Mouse (Mus musculus): Measurements from ENCODE around the gene 4930523C07Rik. TPM values are rescaled to one million over a fixed set of nuclear protein-coding genes. Genes with fewer than 3 reads are reported as not detected.
A peak's percentile ranks its signal among the peaks of the same experiment; 100 is the strongest.

The 4930523C07Rik gene
- 2.3 and 3.1 TPM in 2 replicates for polyA plus RNA-seq (2016; fragmentation: Nextera tagmentation; extraction: Ambion mirVana)

DNA sequence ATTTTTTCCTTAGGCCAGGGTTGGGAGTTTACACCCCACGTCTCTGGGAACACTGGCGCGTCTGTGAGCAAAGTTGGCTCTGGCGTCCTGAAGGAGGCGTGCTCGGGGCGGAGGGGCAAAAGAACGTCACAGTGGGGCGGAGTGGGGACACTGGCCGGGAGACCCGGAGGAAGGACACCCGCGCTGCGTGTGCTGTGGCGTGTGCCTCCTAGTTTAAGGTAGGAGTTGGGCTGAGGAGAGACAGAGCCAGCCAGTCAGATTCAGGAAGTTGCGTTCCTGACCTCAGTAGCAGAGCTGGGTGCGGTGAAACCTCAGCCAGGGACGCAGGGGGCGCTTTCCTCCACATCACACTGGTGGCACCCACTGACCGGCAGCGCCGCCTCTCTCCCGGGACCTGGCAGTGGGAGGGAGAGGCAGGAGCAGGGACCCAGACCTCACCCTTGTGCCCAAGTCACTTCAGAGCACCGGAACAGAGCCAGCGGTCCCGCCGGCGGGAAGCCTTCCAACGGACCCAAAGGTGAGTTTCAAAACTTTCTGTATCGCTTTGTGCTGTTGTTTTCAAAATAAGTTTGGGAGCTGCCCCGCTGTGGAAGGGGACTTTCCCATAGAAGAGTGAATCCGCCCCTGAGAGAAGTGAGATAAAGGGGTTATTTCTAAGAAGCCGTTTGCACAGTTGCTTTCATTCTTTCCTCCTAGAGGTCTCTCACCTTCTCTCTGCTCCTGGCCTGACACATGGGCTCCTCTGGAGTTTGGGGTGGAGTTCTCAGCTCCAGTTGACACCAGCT is at the start of gene 4930523C07Rik:
TSS of gene 4930523C07Rik (plus strand) at position 146 of the 785 bp plus-strand sequence.
- WGBS = 3% methylated on average over 33 of the region's 33 CpGs
- DNase-seq (ENCODE audit: low spot score) = peak; percentile 64
- Histone ChIP-seq H3K4me3 (peak within 1 kb of the TSS; percentile 65), H3K27me3 (replicated peaks; ENCODE audit: low read depth, poor library complexity, severe bottlenecking) (peaks cover 13% of the 10 kb centered on the region), H3K36me3 (replicated peaks) (no peaks in the 10 kb centered on the region), H3K27ac (replicated peaks) (peak within 1 kb of the TSS; percentile 75), H3K4me1 (peaks cover 10% of the 10 kb centered on the region), H3K9me3 (no peaks in the 10 kb centered on the region)

DNA sequence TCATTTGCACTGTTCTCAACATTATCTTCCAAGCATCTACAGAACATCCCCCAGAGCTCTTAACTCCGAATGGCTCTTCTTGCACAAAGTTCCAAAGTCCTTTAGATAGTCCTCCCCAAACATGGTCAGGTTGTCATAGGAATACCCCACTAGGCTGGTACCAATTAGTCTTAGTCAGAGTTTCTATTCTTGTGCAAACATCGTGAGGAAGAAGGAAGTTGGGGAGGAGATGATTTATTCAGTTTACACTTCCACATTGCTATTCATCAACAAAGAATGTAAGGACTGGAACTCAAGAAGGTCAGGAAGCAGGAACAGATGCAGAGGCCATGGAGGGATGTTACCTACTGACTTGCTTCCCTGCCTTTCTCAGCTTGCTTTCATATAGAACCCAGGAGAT is 46.9 kb upstream of the 4930523C07Rik start:
- no peaks in the 10 kb centered on the region for H3K36me3 ChIP-seq (replicated peaks)
- H3K4me3 ChIP-seq = no peak overlapping the region
- no peaks in the 10 kb centered on the region for H3K4me1 ChIP-seq
- H3K27ac ChIP-seq (replicated peaks) = no peak overlapping the region
- H3K9me3 ChIP-seq = no peaks in the 10 kb centered on the region
- no peaks in the 10 kb centered on the region for H3K27me3 ChIP-seq (replicated peaks; ENCODE audit: low read depth, poor library complexity, severe bottlenecking)
- 70% methylated on average over 2 of the region's 2 CpGs for WGBS
- no peak for DNase-seq (ENCODE audit: low spot score)

DNA sequence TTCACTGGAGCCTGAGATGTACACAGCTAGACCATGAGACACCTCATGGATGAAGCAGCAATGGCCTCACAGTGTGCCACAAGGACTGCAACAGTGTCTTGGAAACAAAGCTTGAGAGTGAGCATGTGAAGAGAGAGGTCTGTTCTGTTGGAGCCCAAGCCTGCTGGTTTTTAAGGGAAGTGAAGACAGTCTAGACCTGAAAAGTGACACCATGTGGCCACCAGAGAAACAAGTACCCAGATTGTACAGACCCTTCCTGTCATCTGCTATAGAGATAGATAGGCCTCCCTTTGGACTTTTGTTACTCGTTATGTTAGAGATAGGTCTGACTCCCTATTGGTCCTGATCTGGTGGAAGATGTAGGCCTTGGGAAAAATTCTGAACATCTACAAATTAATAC is 45.8 kb upstream of the 4930523C07Rik start:
- H3K27me3 ChIP-seq (replicated peaks; ENCODE audit: low read depth, poor library complexity, severe bottlenecking) = no peaks in the 10 kb centered on the region
- no peaks in the 10 kb centered on the region for H3K9me3 ChIP-seq
- H3K4me3 ChIP-seq = no peak overlapping the region
- H3K4me1 ChIP-seq = no peaks in the 10 kb centered on the region
- no peak for DNase-seq (ENCODE audit: low spot score)
- 85% methylated on average over 1 of the region's 1 CpGs for WGBS
- H3K27ac ChIP-seq (replicated peaks) = no peak overlapping the region
- no peaks in the 10 kb centered on the region for H3K36me3 ChIP-seq (replicated peaks)

DNA sequence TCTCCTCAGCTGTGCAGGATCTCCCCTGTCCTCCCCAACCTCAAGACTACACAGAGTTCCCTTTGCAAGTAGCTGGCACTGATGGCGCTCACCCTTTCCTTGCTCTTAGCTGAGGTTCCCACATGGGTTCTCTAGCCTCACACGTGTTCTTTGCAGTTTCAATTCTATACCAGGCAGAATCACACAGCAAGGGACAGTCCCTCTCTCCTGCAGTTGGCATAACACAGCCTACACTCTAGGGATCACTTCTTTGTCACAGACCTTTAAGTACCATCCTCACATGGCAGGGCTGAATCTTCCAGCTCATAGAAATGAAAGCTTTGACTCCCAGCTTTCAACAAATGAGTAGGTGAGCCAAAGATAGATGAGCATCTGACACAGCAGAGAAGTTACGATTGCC is 45.0 kb upstream of the 4930523C07Rik start:
- no peaks in the 10 kb centered on the region for H3K36me3 ChIP-seq (replicated peaks)
- no peak overlapping the region for H3K27ac ChIP-seq (replicated peaks)
- no peak for DNase-seq (ENCODE audit: low spot score)

DNA sequence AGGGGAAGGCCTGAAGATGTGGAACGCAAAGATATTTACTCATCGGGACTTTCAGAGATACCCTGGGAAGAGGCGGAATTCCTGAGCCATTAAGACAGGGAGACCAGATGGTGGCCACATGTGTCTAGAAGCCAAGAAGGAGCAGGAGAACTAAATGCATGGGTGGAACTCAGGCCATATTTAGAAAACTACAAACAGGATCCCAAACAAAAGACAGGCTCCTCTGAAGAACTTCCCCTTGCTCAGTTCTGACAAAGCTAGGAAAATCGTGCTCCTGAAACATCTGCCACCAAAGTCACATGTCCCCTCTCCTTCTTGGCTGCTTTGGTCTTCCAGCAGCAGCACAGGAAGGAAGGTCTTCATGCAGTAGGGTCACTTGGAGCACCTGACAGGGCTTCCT is 38.9 kb upstream of the 4930523C07Rik start:
- no peak for DNase-seq (ENCODE audit: low spot score)
- WGBS = 72% methylated on average over 4 of the region's 4 CpGs
- H3K27me3 ChIP-seq (replicated peaks; ENCODE audit: low read depth, poor library complexity, severe bottlenecking) = no peaks in the 10 kb centered on the region
- no peak overlapping the region for H3K4me3 ChIP-seq
- H3K27ac ChIP-seq (replicated peaks) = no peak overlapping the region
- H3K9me3 ChIP-seq = no peaks in the 10 kb centered on the region
- no peaks in the 10 kb centered on the region for H3K4me1 ChIP-seq
- H3K36me3 ChIP-seq (replicated peaks) = no peaks in the 10 kb centered on the region

More for the DNA sequence above, 45.0 kb upstream of the 4930523C07Rik start:
- Histone ChIP-seq H3K4me3 (no peak overlapping the region), H3K9me3 (no peaks in the 10 kb centered on the region), H3K27me3 (replicated peaks; ENCODE audit: low read depth, poor library complexity, severe bottlenecking) (no peaks in the 10 kb centered on the region), H3K4me1 (no peaks in the 10 kb centered on the region)
- 84% methylated on average over 3 of the region's 3 CpGs for WGBS

DNA sequence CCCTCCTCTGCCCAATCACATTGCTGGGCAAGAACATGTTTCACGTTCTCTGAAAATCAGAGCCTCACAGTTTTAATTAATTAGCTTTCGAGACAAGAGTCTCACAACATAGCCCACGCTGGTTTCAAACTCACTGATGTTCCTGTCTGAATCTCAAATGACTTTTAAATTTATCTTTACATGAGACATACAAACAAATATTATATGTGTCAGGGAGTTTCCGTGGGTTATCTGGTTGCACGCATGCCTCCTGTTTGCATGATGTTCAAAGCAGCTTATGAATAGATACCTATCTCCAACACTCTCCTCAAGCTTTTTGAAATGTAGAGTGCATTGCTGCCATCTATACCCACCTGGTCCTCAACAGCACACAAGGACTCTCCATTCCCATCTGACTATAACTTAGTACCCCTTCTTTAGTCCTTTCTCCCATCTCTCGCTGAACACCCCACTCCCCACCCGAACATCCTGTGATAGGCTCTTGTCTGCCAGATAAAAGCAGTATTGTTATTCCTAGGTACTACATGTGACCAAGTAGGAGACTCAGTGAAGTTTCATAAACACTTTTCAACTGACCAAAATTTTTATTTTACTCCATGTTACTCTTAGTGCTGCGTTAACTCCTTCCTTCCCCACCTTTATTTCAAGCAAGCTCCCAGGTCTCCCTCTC is 37.1 kb upstream of the 4930523C07Rik start:
- no peak overlapping the region for H3K27ac ChIP-seq (replicated peaks)
- no peaks in the 10 kb centered on the region for H3K9me3 ChIP-seq
- no peaks in the 10 kb centered on the region for H3K36me3 ChIP-seq (replicated peaks)
- no peaks in the 10 kb centered on the region for H3K27me3 ChIP-seq (replicated peaks; ENCODE audit: low read depth, poor library complexity, severe bottlenecking)
- 91% methylated on average over 8 of the region's 8 CpGs for WGBS
- H3K4me3 ChIP-seq = no peak overlapping the region
- DNase-seq (ENCODE audit: low spot score) = no peak
- H3K4me1 ChIP-seq = no peaks in the 10 kb centered on the region

DNA sequence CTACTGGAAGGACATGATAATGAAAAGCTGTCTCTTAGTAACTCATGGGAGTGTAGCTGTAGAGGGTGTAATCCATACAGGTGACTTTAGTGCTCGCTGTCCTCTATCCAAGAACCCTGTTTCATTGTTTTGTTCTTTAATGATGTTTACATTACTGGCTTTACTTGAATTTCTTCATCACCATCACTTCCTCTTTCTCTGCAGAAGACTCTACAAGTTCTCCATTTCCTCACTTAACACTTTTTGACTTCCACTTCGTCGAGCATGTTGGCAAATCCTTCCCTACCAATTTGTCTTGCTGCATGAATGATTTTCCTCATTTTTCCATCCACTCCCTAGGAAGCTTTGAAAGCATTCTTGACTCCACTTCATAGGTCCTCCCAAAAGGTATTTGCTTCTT is 31.1 kb upstream of the 4930523C07Rik start:
- H3K9me3 ChIP-seq = no peaks in the 10 kb centered on the region
- no peaks in the 10 kb centered on the region for H3K27me3 ChIP-seq (replicated peaks; ENCODE audit: low read depth, poor library complexity, severe bottlenecking)
- no peak overlapping the region for H3K27ac ChIP-seq (replicated peaks)
- no peak for DNase-seq (ENCODE audit: low spot score)
- no peaks in the 10 kb centered on the region for H3K36me3 ChIP-seq (replicated peaks)
- no peaks in the 10 kb centered on the region for H3K4me1 ChIP-seq
- WGBS = 89% methylated on average over 3 of the region's 3 CpGs
- H3K4me3 ChIP-seq = no peak overlapping the region

DNA sequence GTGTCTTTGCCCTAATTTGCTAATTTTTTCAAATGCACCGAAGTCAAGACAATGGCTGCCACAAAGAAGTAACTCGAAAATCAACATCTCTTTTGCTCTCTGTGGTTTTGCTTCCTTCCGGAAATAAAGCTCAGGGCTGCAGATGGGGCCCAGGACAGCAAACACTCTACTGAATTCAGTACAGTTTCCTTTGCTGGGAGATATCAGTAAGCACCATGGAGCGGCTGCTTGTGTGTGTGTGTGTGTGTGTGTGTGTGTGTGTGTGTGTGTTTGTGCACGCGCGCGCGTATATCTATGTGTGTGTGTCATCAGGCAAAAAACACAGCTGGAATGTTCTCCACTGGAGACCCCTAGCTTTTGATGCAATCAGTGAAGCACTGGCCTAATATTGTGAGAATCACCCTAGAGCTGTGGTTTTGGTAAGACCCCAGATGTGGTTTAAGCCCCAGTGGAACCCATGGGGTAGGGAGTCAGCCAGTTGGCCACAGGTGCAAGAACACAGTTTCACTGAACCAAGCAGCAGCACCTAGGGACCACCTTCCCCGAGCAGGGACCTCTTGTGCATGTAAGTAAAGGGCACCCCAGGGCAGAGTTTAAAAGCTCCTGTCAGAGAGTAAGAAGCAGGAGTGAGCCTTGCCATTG is 19.7 kb upstream of the 4930523C07Rik start:
- Histone ChIP-seq H3K27ac (replicated peaks) (no peak overlapping the region), H3K27me3 (replicated peaks; ENCODE audit: low read depth, poor library complexity, severe bottlenecking) (no peaks in the 10 kb centered on the region), H3K4me3 (no peak overlapping the region), H3K36me3 (replicated peaks) (no peaks in the 10 kb centered on the region), H3K9me3 (no peaks in the 10 kb centered on the region), H3K4me1 (peaks cover 3% of the 10 kb centered on the region; the same call in 1 of the 2 replicates)
- WGBS = 87% methylated on average over 10 of the region's 10 CpGs
- DNase-seq (ENCODE audit: low spot score) = no peak

DNA sequence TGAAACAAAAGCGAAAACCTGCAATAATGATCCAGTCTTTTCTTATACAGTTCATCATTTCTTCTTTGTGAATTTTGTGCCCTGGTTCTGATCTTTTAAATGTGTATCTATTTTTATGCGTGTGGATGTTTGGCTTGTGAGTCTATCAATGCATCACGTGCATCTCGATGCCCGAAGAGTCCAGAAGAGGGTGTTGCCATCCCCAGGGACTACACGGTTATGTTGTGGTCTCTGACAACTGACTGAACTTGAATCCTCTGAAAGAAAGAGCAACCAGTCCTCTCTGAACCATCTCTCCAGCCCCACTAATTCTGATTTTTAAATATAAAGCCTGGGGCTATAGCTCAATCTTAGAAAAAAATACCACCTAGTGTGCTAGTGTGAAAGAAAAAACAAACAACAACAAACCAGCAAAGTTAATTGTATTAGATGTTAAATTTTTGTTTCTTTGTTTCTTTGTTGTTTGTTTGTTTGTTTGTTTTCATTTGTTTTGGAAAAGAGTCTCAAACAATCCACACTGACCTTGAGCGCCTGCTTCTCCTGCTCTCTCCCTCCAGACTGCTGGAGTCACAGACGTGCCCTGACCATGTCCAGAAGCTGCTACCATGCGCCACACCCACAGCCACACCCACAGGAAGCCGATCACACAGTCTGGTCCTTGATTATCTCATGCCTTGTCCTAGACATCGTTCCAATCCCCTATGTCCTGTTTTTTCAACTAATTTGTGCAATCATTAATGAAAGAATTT is 18.9 kb upstream of the 4930523C07Rik start:
- no peak for DNase-seq (ENCODE audit: low spot score)
- H3K4me3 ChIP-seq = no peak overlapping the region
- H3K27ac ChIP-seq (replicated peaks) = no peak overlapping the region
- no peaks in the 10 kb centered on the region for H3K9me3 ChIP-seq
- H3K36me3 ChIP-seq (replicated peaks) = no peaks in the 10 kb centered on the region
- H3K27me3 ChIP-seq (replicated peaks; ENCODE audit: low read depth, poor library complexity, severe bottlenecking) = no peaks in the 10 kb centered on the region
- peaks cover 3% of the 10 kb centered on the region; the same call in 1 of the 2 replicates for H3K4me1 ChIP-seq
- whole genome bisulfite sequencing = 79% methylated on average over 11 of the region's 11 CpGs

DNA sequence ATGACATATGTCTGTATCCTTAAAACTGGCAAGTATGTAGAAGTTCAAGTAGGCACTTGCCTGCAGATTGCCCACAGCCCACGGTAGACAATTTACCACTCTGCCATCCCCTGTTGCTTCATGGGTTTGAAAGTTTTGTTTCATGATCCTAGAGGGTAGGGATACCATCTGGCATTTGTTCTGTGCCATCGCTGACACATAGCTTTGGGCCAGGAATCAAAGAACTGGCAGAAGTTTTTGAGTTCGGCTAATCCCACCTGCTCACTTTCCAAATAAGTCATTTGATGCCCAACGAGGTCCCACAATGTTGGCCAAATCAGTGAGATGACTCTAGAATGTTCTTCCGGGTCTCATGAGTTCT is 18.3 kb upstream of the 4930523C07Rik start:
- no peaks in the 10 kb centered on the region for H3K9me3 ChIP-seq
- H3K27me3 ChIP-seq (replicated peaks; ENCODE audit: low read depth, poor library complexity, severe bottlenecking) = no peaks in the 10 kb centered on the region
- no peak overlapping the region for H3K27ac ChIP-seq (replicated peaks)
- WGBS = 89% methylated on average over 5 of the region's 5 CpGs
- no peak overlapping the region for H3K4me3 ChIP-seq
- DNase-seq (ENCODE audit: low spot score) = no peak
- H3K4me1 ChIP-seq = peaks cover 3% of the 10 kb centered on the region; the same call in 1 of the 2 replicates
- no peaks in the 10 kb centered on the region for H3K36me3 ChIP-seq (replicated peaks)

DNA sequence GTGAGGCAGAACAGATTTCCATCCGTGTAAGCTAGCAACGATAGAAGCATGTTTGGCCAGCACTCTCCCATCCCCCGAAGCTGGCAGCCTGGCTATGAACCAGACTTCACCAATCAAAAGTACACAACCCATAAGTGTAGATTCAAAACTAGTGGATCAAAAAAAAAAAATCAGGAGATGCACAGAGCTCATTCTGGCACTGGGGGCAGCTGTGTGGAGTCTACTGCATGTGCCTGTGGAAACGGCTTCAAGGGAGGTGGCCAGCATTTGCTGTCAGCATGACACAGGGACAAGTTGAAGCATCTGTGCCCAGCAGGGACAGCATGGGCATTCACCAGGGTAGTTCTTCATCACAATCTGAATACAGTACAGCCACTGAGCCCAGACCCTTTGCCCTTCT is 16.2 kb upstream of the 4930523C07Rik start:
- Histone ChIP-seq H3K27ac (replicated peaks) (no peak overlapping the region), H3K9me3 (no peaks in the 10 kb centered on the region), H3K36me3 (replicated peaks) (no peaks in the 10 kb centered on the region), H3K4me1 (peaks cover 3% of the 10 kb centered on the region; the same call in 1 of the 2 replicates), H3K27me3 (replicated peaks; ENCODE audit: low read depth, poor library complexity, severe bottlenecking) (no peaks in the 10 kb centered on the region), H3K4me3 (no peak overlapping the region)
- no peak for DNase-seq (ENCODE audit: low spot score)
- WGBS = 68% methylated on average over 4 of the region's 4 CpGs

DNA sequence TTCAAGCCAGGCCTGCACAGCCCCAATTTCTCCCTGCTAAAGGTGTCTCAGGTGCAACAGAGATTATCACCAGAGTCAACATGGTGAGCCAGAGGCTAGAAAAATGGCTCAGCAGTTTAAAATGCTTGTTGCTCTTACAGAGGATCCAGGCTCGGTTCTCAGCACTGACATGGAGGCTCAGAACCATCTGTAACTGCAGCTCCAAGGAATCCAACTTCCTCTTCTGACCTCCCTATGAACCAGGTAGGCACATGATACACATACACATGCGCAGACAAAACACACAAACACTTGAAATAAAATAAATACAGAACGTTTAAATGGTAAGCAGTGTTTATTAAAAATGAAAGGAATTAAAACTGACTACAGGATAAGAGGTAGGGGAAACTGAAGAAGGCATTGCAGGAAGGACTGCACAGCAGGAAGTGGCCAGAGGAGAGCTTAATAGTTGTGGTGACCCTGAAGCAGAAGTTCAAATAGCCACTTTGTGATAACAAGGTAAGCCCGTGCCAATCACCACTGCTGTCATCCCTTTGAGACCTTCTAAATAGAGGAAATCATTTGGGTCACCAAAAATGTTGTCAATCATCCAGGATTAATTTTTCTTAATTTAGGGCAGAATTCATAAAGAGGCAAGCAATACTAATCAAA is 10.1 kb upstream of the 4930523C07Rik start:
- Histone ChIP-seq H3K27me3 (replicated peaks; ENCODE audit: low read depth, poor library complexity, severe bottlenecking) (no peaks in the 10 kb centered on the region), H3K4me3 (no peak overlapping the region), H3K36me3 (replicated peaks) (no peaks in the 10 kb centered on the region), H3K4me1 (no peaks in the 10 kb centered on the region), H3K27ac (replicated peaks) (no peak overlapping the region), H3K9me3 (no peaks in the 10 kb centered on the region)
- 79% methylated on average over 4 of the region's 4 CpGs for WGBS
- no peak for DNase-seq (ENCODE audit: low spot score)
